Mouse (Mus musculus): ENCODE results near the gene Adgrg3.

DNA sequence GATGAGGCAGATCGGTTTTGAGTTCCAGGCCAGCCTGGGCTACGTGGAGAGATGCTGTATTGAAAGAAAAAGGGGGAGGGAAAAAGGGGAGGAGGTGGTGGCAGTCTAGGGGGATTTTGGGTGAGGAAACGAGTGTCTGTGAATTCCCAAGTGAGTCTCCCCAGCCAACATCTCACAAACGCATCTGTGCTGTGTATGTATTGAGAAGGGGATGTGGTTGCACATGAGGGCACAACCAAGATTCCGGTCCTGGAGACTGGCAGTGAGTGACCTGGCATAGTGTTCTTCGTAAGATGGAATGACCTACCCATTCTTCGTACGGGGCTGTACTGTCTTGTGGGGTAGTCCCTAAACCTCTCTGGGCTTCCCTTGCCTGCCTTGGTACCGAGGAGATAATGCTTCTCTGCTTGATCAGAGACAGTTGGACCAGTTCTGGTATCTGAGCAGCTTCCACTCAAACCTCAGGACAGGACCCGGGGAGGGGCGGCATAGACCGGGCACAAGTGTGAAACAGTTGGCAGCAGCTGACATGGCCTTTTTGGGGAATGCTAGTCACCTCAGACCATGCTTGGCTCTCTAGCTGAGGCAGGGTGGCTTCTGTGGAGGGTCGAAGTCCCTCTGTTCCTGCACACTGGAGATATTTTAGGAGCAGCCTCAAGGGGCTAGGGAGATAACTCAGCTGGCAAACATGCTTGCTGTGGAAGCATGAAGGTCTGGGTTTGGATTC lies 38.7 kb upstream of the Adgrg3 start:
- TF ChIP-seq CTCF (IDR thresholded peaks at IDR 0.05; ENCODE audit: control insufficient read depth, insufficient read depth, insufficient read length), result no peak
- no peak for TF ChIP-seq MYOG (IDR thresholded peaks at IDR 0.05; ENCODE audit: control insufficient read depth, extremely low read depth, insufficient read length)
- TF ChIP-seq MAX (IDR thresholded peaks at IDR 0.05), result no peak
- TF ChIP-seq MYOD1 (IDR thresholded peaks at IDR 0.05; ENCODE audit: control insufficient read depth, insufficient read length, low read depth), result no peak
